Mouse (Mus musculus): ENCODE results near the gene 4930544D05Rik. TPM values are rescaled to one million over a fixed set of nuclear protein-coding genes. Genes with fewer than 3 reads are reported as not detected.

The 4930544D05Rik gene
- polyA plus RNA-seq, 1 experiment from 2014 or later = not detected

DNA sequence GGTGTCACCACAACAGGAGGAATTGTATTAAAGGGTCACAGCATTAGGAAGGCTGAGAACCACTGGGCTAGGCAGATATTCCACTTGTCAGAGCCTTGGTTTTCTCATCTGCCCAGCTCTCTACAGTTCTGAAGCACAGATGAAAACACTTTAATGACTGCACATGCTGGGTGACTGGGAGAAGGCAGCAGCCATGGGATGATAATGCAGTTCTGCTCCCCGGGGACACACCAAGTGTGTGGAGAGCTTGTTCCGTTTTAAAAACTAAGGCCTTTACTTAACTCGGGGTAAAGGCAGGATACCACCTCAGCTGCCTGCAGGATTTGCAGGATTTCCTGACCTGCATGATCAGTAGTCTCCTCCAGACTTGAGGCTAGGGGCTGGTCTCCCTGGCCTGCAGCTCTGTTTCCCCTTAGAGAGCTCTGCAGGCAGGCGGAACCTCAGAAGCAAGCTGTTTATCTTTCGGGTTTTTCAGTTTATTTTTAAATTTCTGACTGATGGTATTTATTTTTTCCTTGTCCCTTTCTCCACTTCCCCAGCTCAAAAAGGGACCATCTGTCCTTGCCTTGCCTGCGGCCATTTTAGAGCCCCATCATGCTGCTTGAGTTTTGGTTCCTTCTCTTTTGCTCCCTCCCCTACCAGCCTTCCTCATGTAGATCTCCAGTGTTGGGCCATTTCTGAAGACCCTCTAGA is 32.5 kb upstream of the 4930544D05Rik start:
- Histone ChIP-seq H3K9me3 (replicated peaks) (no peaks in the 10 kb centered on the region), H3K4me3 (no peak overlapping the region), H3K4me2 (no peak overlapping the region), H3K27me3 (replicated peaks) (no peaks in the 10 kb centered on the region), H3K27ac (peak overlapping the region; percentile 34; the same call in 1 of the 2 replicates), H3K36me3 (0 out of 2 replicates have a peak, but pooled peaks cover 7% of the 10 kb centered on the region), H3K4me1 (peaks cover 58% of the 10 kb centered on the region), H3K9ac (no peak overlapping the region)
- 38% methylated on average over 6 of the region's 6 CpGs for WGBS (ENCODE audit: insufficient replicate concordance)
- ATAC-seq = no peak

DNA sequence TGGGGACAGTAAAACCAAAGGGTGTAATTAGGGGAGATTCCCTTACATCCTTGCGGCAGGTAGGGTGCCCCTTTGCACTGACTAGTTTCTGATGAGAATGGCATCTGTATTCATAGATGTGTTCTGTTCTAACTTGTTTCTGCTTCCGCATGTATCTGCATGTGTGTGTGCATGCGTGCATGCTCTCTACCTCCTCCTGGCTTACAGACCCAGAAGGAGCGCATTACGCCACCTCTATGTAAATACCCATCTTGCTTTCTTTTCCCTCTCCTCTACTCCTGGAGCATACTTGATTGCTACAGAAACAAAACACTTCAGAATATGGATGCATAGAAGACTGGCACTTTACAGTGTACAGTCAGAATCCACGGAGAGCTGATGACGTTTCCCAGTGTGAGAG is 31.9 kb upstream of the 4930544D05Rik start:
- 87% methylated on average over 7 of the region's 7 CpGs for WGBS (ENCODE audit: insufficient replicate concordance)
- Histone ChIP-seq H3K4me3 (no peak overlapping the region), H3K4me1 (peaks cover 52% of the 10 kb centered on the region), H3K27me3 (replicated peaks) (no peaks in the 10 kb centered on the region), H3K9ac (no peak overlapping the region), H3K27ac (peak overlapping the region; percentile 34; the same call in 1 of the 2 replicates), H3K36me3 (0 out of 2 replicates have a peak, but pooled peaks cover 7% of the 10 kb centered on the region), H3K9me3 (replicated peaks) (no peaks in the 10 kb centered on the region), H3K4me2 (no peak overlapping the region)
- no peak for ATAC-seq

DNA sequence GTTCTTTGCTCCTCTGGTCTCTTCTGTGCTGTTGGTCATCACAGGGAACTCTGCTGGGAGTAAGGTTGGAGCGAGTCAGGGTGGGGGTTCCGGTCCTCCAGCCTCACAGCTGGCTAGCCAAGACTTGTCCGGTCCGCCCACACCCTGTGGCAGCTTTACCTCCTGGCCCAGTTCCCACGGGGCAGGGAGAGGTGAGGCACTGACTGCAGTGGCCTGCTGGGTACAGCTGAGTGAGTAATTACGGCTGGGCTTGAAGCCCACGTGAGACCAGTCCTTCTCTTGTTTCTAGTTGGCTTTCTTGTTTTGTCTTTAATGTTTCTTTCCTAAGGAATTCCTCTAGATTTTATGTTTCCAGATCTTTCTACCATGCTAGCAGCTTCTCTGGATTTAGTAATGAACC is 30.2 kb upstream of the 4930544D05Rik start:
- H3K4me1 ChIP-seq = peaks cover 36% of the 10 kb centered on the region
- no peak overlapping the region for H3K9ac ChIP-seq
- H3K27ac ChIP-seq = no peak overlapping the region
- no peaks in the 10 kb centered on the region for H3K9me3 ChIP-seq (replicated peaks)
- WGBS (ENCODE audit: insufficient replicate concordance) = 73% methylated on average over 7 of the region's 7 CpGs
- H3K27me3 ChIP-seq (replicated peaks) = no peaks in the 10 kb centered on the region
- H3K36me3 ChIP-seq = 0 out of 2 replicates have a peak, but pooled peaks cover 7% of the 10 kb centered on the region
- no peak overlapping the region for H3K4me3 ChIP-seq
- no peak for ATAC-seq
- H3K4me2 ChIP-seq = no peak overlapping the region

GRCm38 (mm10) chr11:70586261-70586660 is 29.4 kb upstream of the 4930544D05Rik start:
- Histone ChIP-seq H3K4me1 (peaks cover 33% of the 10 kb centered on the region), H3K27me3 (replicated peaks) (no peaks in the 10 kb centered on the region), H3K36me3 (0 out of 2 replicates have a peak, but pooled peaks cover 7% of the 10 kb centered on the region), H3K9ac (no peak overlapping the region), H3K9me3 (replicated peaks) (no peaks in the 10 kb centered on the region), H3K4me3 (no peak overlapping the region), H3K27ac (no peak overlapping the region), H3K4me2 (no peak overlapping the region)
- WGBS (ENCODE audit: insufficient replicate concordance) = 72% methylated on average over 3 of the region's 3 CpGs
- no peak for ATAC-seq

- no peaks in the 10 kb centered on the region for H3K9me3 ChIP-seq (replicated peaks)
- no peak overlapping the region for H3K27ac ChIP-seq
- H3K36me3 ChIP-seq = 0 out of 2 replicates have a peak, but pooled peaks cover 5% of the 10 kb centered on the region
- 59% methylated on average over 5 of the region's 5 CpGs for WGBS (ENCODE audit: insufficient replicate concordance)
- peaks cover 38% of the 10 kb centered on the region for H3K4me1 ChIP-seq
- H3K9ac ChIP-seq = no peak overlapping the region
- no peaks in the 10 kb centered on the region for H3K27me3 ChIP-seq (replicated peaks)
- no peak for ATAC-seq
- no peak overlapping the region for H3K4me2 ChIP-seq
- H3K4me3 ChIP-seq = no peak overlapping the region
These were observed 28.7 kb upstream of the 4930544D05Rik start for GRCm38 (mm10) chr11:70586954-70587353.

DNA sequence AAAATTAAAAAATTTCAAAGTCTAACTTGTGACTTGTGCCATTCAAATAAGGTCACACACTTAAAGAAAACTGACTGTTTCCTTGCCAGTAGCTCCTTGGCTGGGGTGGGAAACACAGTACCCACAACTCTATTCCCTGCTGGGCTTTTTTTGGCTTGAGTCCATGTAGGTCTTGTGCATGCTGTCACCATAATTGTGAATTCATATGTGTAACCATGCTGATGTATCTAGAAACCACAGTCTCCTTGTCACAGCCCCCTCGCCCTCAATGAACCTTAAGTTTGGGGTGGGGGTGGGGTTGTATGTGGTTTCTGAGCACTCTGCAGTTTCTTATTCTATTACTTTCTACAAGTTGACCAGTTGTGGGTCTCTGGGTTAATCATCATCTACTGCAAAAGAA is 23.9 kb upstream of the 4930544D05Rik start:
- WGBS (ENCODE audit: insufficient replicate concordance) = 48% methylated on average over 1 of the region's 1 CpGs
- Histone ChIP-seq H3K9me3 (replicated peaks) (no peaks in the 10 kb centered on the region), H3K9ac (no peak overlapping the region), H3K36me3 (peaks cover 10% of the 10 kb centered on the region; the same call in 1 of the 2 replicates), H3K4me3 (no peak overlapping the region), H3K27ac (no peak overlapping the region), H3K27me3 (replicated peaks) (no peaks in the 10 kb centered on the region), H3K4me1 (peaks cover 47% of the 10 kb centered on the region), H3K4me2 (no peak overlapping the region)
- ATAC-seq = no peak

- WGBS (ENCODE audit: insufficient replicate concordance) = 57% methylated on average over 15 of the region's 15 CpGs
- Histone ChIP-seq H3K9ac (no peak overlapping the region), H3K27me3 (replicated peaks) (no peaks in the 10 kb centered on the region), H3K4me1 (peaks cover 55% of the 10 kb centered on the region), H3K36me3 (peaks cover 29% of the 10 kb centered on the region), H3K27ac (no peak overlapping the region), H3K9me3 (replicated peaks) (no peaks in the 10 kb centered on the region), H3K4me3 (no peak overlapping the region), H3K4me2 (no peak overlapping the region)
- no peak for ATAC-seq
These were observed 21.2 kb upstream of the 4930544D05Rik start for GRCm38 (mm10) chr11:70594253-70594989.

DNA sequence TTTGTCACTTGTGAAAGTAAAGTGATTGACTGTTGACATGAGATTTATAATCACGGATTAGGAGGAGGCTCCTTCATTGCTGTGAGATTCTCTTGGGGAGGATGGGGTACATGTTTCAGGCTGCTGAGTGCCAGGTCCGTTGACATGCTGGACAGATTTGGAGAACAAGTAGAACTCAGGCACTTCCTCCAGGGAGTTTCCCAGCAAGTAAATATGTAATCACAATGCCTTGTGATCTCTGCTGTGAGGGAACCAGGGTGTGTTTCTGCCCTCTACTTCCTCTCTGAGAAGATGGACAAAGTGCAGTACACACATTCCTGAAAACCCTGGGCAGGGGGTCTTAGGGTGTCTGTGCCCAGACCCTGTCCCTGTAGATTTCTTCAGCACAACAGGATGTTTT is 20.0 kb upstream of the 4930544D05Rik start:
- 58% methylated on average over 2 of the region's 2 CpGs for WGBS (ENCODE audit: insufficient replicate concordance)
- ATAC-seq = no peak
- no peaks in the 10 kb centered on the region for H3K9me3 ChIP-seq (replicated peaks)

DNA sequence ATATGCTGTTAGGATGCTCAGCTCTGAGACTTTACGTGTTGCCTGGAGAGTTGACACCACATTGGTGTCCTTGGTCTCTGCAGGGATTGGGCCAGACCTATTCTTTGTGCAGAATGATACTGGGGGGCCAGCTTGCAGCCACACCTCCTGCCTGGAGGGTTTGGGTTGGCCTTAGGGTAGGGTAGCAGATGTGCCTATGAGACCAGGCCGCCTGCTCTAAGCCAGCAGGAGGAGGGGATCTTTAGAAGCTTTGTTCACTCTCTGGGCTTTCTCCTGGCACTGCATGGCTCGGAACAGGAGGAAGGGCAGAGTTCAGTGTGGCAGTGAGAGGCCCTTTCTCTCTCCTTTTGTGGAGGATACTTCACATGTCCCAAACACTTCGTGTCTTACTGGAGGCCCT is 19.6 kb upstream of the 4930544D05Rik start:
- Histone ChIP-seq H3K4me1 (peaks cover 52% of the 10 kb centered on the region), H3K9me3 (replicated peaks) (no peaks in the 10 kb centered on the region), H3K36me3 (peaks cover 39% of the 10 kb centered on the region), H3K9ac (no peak overlapping the region), H3K27ac (no peak overlapping the region), H3K27me3 (replicated peaks) (no peaks in the 10 kb centered on the region), H3K4me3 (no peak overlapping the region), H3K4me2 (no peak overlapping the region)
- 74% methylated on average over 4 of the region's 4 CpGs for WGBS (ENCODE audit: insufficient replicate concordance)
- ATAC-seq = no peak

More for the DNA sequence above, 20.0 kb upstream of the 4930544D05Rik start:
- no peaks in the 10 kb centered on the region for H3K27me3 ChIP-seq (replicated peaks)
- H3K4me3 ChIP-seq = no peak overlapping the region
- no peak overlapping the region for H3K27ac ChIP-seq
- H3K4me2 ChIP-seq = no peak overlapping the region
- H3K4me1 ChIP-seq = peaks cover 55% of the 10 kb centered on the region
- no peak overlapping the region for H3K9ac ChIP-seq
- H3K36me3 ChIP-seq = peaks cover 39% of the 10 kb centered on the region

GRCm38 (mm10) chr11:70597301-70597700 is 18.3 kb upstream of the 4930544D05Rik start:
- Histone ChIP-seq H3K36me3 (peaks cover 51% of the 10 kb centered on the region), H3K27me3 (replicated peaks) (no peaks in the 10 kb centered on the region), H3K9me3 (replicated peaks) (no peaks in the 10 kb centered on the region), H3K27ac (no peak overlapping the region), H3K4me1 (peaks cover 41% of the 10 kb centered on the region), H3K9ac (no peak overlapping the region), H3K4me3 (no peak overlapping the region), H3K4me2 (peak overlapping the region; percentile 10)
- WGBS (ENCODE audit: insufficient replicate concordance) = 33% methylated on average over 6 of the region's 6 CpGs
- ATAC-seq = peak; percentile 68

GRCm38 (mm10) chr11:70598451-70598953 is 17.1 kb upstream of the 4930544D05Rik start:
- no peak overlapping the region for H3K4me2 ChIP-seq
- peaks cover 62% of the 10 kb centered on the region for H3K36me3 ChIP-seq
- no peaks in the 10 kb centered on the region for H3K27me3 ChIP-seq (replicated peaks)
- H3K9me3 ChIP-seq (replicated peaks) = no peaks in the 10 kb centered on the region
- H3K9ac ChIP-seq = no peak overlapping the region
- no peak overlapping the region for H3K27ac ChIP-seq
- ATAC-seq = no peak
- H3K4me1 ChIP-seq = peaks cover 38% of the 10 kb centered on the region
- H3K4me3 ChIP-seq = no peak overlapping the region
- WGBS (ENCODE audit: insufficient replicate concordance) = 81% methylated on average over 9 of the region's 9 CpGs

DNA sequence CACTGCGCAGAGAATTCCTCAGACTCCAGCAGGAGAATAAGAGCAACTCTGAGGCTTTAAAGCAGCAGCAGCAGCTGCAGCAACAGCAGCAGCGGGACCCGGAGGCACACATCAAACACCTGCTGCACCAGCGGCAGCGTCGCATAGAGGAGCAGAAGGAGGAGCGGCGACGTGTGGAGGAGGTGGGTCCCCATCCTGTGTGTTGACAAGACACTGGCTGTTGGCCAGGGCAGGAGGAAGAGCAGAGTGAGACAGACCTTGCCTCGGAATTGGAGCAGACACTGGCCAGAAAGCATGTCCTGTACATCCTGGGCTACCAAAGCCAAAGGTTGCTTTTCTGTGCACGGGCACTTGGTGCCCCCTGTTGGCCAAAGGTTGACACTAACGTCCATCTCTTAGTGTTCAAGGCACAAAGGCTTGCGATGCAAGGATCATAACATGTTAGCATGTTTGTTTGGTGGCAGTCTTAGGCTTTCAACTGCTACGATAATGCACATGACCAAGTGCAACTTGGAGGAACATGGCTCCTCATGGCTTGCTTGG is 10.6 kb upstream of the 4930544D05Rik start:
- no peak for ATAC-seq
- Histone ChIP-seq H3K4me2 (no peak overlapping the region), H3K27ac (no peak overlapping the region), H3K9ac (no peak overlapping the region), H3K9me3 (replicated peaks) (no peaks in the 10 kb centered on the region), H3K4me1 (0 out of 2 replicates have a peak, but pooled peaks cover 4% of the 10 kb centered on the region), H3K27me3 (replicated peaks) (no peaks in the 10 kb centered on the region), H3K36me3 (peaks cover 92% of the 10 kb centered on the region), H3K4me3 (no peak overlapping the region)
- WGBS (ENCODE audit: insufficient replicate concordance) = 60% methylated on average over 14 of the region's 14 CpGs

All from liver, embryonic 12.5 days (tissue).